Mouse (Mus musculus) olfactory bulb, adult 2 months (tissue): ENCODE data around the gene Cmtm6.
"Not testable (repeated sequence)": the region's sequence is repeated elsewhere in the genome, so short reads cannot be mapped to it uniquely, and the experiment has no call there.

Source experiments
- CTCF ChIP-seq: fragments of 200-500 bp; IDR thresholded peaks from 2 replicates; pipeline ENCODE4 v1.5.1; 2012; ENCODE audit warnings: low read depth, mild to moderate bottlenecking, low read length, moderate library complexity; ENCODE audit not compliant: insufficient read depth
- POLR2A ChIP-seq: fragments of 200-500 bp; IDR thresholded peaks from 2 replicates; pipeline ENCODE4 v1.6.1; 2012; ENCODE audit warnings: mild to moderate bottlenecking, low read depth, low read length, moderate library complexity; ENCODE audit not compliant: insufficient read depth

GRCm38 (mm10) chr9:114728432-114728831 is 2.5 kb upstream of the Cmtm6 start:
- TF ChIP-seq POLR2A, CTCF: not testable (repeated sequence)
